20 mouse cellular contexts compared by ENCODE assay signal in genomic region chr7:25606625-25607063, GRCm38 (mm10). TPM values are rescaled to one million over a fixed set of nuclear protein-coding genes. Genes with fewer than 3 reads are reported as not detected.
DNase-seq lines count a peak whose midpoint lies in the region; ATAC-seq and TF ChIP-seq lines count a peak whose summit lies in the region.
"Had no signal": no experiment of that assay in that cellular context is flagged by ENCODE, and none has a peak within 500 bp of the region (broad histone marks: within the 10 kb centered on the region; RNA-seq: fewer than 3 reads in every experiment).

No protein-coding gene starts in this region.

- no peaks in the 10 kb centered on the region for H3K27me3 ChIP-seq in kidney, postnatal 0 days (ENCODE audit: insufficient read depth, low read length)
- no peaks in the 10 kb centered on the region for H3K27me3 ChIP-seq in megakaryocyte, embryonic 14.5 days (replicated peaks)
- H3K27me3 ChIP-seq in splenic B cell, adult 2 months (ENCODE audit: control insufficient read depth, insufficient read depth, low read length, poor library complexity, severe bottlenecking): no peaks in the 10 kb centered on the region
- H3K27me3 ChIP-seq: hindbrain, embryonic 13.5 days; intestine, embryonic 15.5 days had no signal

- no peak overlapping the region for H3K4me3 ChIP-seq in kidney, postnatal 0 days (replicated peaks; ENCODE audit: low read depth, low read length)
- H3K4me3 ChIP-seq in megakaryocyte, embryonic 14.5 days (replicated peaks): peak overlapping the region; percentile 85
- H3K4me3 ChIP-seq: heart, embryonic 10.5 days; hindbrain, embryonic 13.5 days; intestine, embryonic 15.5 days had no signal

- H3K9me3 ChIP-seq in kidney, postnatal 0 days (replicated peaks; ENCODE audit: low read length): no peaks in the 10 kb centered on the region
- H3K9me3 ChIP-seq in megakaryocyte, embryonic 14.5 days: no peaks in the 10 kb centered on the region
- H3K9me3 ChIP-seq: heart, embryonic 10.5 days; intestine, embryonic 15.5 days had no signal

- H3K36me3 ChIP-seq in kidney, postnatal 0 days (ENCODE audit: insufficient read depth, low read length): no peaks in the 10 kb centered on the region
- H3K36me3 ChIP-seq in megakaryocyte, embryonic 14.5 days (replicated peaks; ENCODE audit: low read length): no peaks in the 10 kb centered on the region
- no peaks in the 10 kb centered on the region for H3K36me3 ChIP-seq in splenic B cell, adult 2 months (ENCODE audit: control insufficient read depth, insufficient read depth, low read length, poor library complexity, severe bottlenecking)
- H3K36me3 ChIP-seq: heart, embryonic 10.5 days; hindbrain, embryonic 13.5 days; intestine, embryonic 15.5 days had no signal

- WGBS in kidney, postnatal 0 days: 82% methylated on average over 4 of the region's 4 CpGs

- no peak for ATAC-seq in kidney, postnatal 0 days (replicated peaks; ENCODE audit: low FRiP score, low read depth)
- ATAC-seq in cerebellum, adult (ENCODE audit: insufficient number of reproducible peaks, low FRiP score, low TSS enrichment): no peak
- ATAC-seq: intestine, embryonic 15.5 days had no signal

- DNase-seq in kidney, postnatal 0 days (ENCODE audit: low spot score): no peak
- DNase-seq in kidney, postnatal 14 days: no peak
- DNase-seq in MEL-GATA-1-ER (ENCODE audit: extremely low read depth, low read depth): peak; percentile 81
- DNase-seq in splenic B cell, adult 2 months (ENCODE audit: low read depth, low spot score): peak; percentile 64
- no peak for DNase-seq in frontal cortex, postnatal 10 days (ENCODE audit: low spot score in 2 of 2)
- DNase-seq: adrenal gland, adult 2 months; cerebellum, adult 2 months; gastrocnemius, postnatal 14 days; heart, postnatal 10 days; lung, adult 2 months; lung, postnatal 36 days; midbrain, embryonic 14.5 days; thymus, postnatal 4 days had no signal

- TF ChIP-seq CTCF in kidney, postnatal 0 days (IDR thresholded peaks at IDR 0.05; ENCODE audit: low read depth): no peak

- no peak overlapping the region for H3K9ac ChIP-seq in kidney, postnatal 0 days (ENCODE audit: low read depth, low read length)
- H3K9ac ChIP-seq: hindbrain, embryonic 13.5 days; intestine, embryonic 15.5 days had no signal

- no peaks in the 10 kb centered on the region for H3K4me1 ChIP-seq in kidney, postnatal 0 days (replicated peaks; ENCODE audit: insufficient read depth, low read length)
- peaks cover 59% of the 10 kb centered on the region for H3K4me1 ChIP-seq in megakaryocyte, embryonic 14.5 days
- H3K4me1 ChIP-seq: heart, embryonic 10.5 days; hindbrain, embryonic 13.5 days; intestine, embryonic 15.5 days had no signal

- peak overlapping the region; percentile 2; the same call in 1 of the 2 replicates for H3K27ac ChIP-seq in kidney, postnatal 0 days
- H3K27ac ChIP-seq: heart, embryonic 10.5 days; hindbrain, embryonic 13.5 days; intestine, embryonic 15.5 days had no signal

- no peak overlapping the region for H3K4me2 ChIP-seq in kidney, postnatal 0 days (ENCODE audit: low read length)
- H3K4me2 ChIP-seq: hindbrain, embryonic 13.5 days; intestine, embryonic 15.5 days had no signal

RNA-seq across cellular contexts. Expression of gene Erich4, which starts 9.0 kb away (rescaled TPM):
- polyA plus RNA-seq in kidney, postnatal 0 days (2015; fragmentation: Nextera tagmentation; extraction: Ambion mirVana): 10.1 and 11.2 TPM in 2 replicates
- polyA plus RNA-seq in megakaryocyte, embryonic 14.5 days (2012; ENCODE audit: insufficient read depth, low replicate concordance): not detected in 2 replicates
- polyA plus RNA-seq: adrenal gland, adult 2 months; embryonic facial prominence, embryonic 14.5 days; heart, embryonic 10.5 days; hindbrain, embryonic 13.5 days; limb, embryonic 14.5 days; lung, adult 2 months; midbrain, embryonic 14.5 days had no signal

RNA-seq across cellular contexts. Expression of gene Dmac2, which starts 12.6 kb away (rescaled TPM):
- 68.6 and 68.9 TPM in 2 replicates for polyA plus RNA-seq in kidney, postnatal 0 days (2015; fragmentation: Nextera tagmentation; extraction: Ambion mirVana)
- polyA plus RNA-seq in megakaryocyte, embryonic 14.5 days (2012; ENCODE audit: insufficient read depth, low replicate concordance): 18.7 and 29.5 TPM in 2 replicates

RNA-seq across cellular contexts. Expression of gene B3gnt8, which starts 19.8 kb away (rescaled TPM):
- polyA plus RNA-seq in kidney, postnatal 0 days (2015; fragmentation: Nextera tagmentation; extraction: Ambion mirVana): 9.3 and 11.4 TPM in 2 replicates
- polyA plus RNA-seq in megakaryocyte, embryonic 14.5 days (2012; ENCODE audit: insufficient read depth, low replicate concordance): 12.5 TPM in 1 of 2 replicates, not detected in the other

RNA-seq across cellular contexts. Expression of gene Bckdha, which starts 52.1 kb away (rescaled TPM):
- 90.1 and 96.3 TPM in 2 replicates for polyA plus RNA-seq in kidney, postnatal 0 days (2015; fragmentation: Nextera tagmentation; extraction: Ambion mirVana)
- polyA plus RNA-seq in megakaryocyte, embryonic 14.5 days (2012; ENCODE audit: insufficient read depth, low replicate concordance): 31.9 and 39.7 TPM in 2 replicates

RNA-seq across cellular contexts. Expression of gene Exosc5, which starts 52.3 kb away (rescaled TPM):
- polyA plus RNA-seq in kidney, postnatal 0 days (2015; fragmentation: Nextera tagmentation; extraction: Ambion mirVana): 76.8 and 78.6 TPM in 2 replicates
- 233 and 501 TPM in 2 replicates for polyA plus RNA-seq in megakaryocyte, embryonic 14.5 days (2012; ENCODE audit: insufficient read depth, low replicate concordance)

Comparison
In these comparisons a context has a peak if more than half of its experiments do, and no peak if none do; other contexts are left out.
1. DNase-seq: peak in MEL-GATA-1-ER (single experiment) and splenic B cell, adult 2 months (single experiment); none in kidney, postnatal 0 days (single experiment), kidney, postnatal 14 days (single experiment) and frontal cortex, postnatal 10 days (0 of 2).
2. RNA of gene Erich4, which starts 9.0 kb away (polyA plus RNA-seq): 10.1 to 11.2 TPM in kidney, postnatal 0 days; not detected in megakaryocyte, embryonic 14.5 days; every median in the first group is over 10 times any median in the second.